In the genomic region with DNA sequence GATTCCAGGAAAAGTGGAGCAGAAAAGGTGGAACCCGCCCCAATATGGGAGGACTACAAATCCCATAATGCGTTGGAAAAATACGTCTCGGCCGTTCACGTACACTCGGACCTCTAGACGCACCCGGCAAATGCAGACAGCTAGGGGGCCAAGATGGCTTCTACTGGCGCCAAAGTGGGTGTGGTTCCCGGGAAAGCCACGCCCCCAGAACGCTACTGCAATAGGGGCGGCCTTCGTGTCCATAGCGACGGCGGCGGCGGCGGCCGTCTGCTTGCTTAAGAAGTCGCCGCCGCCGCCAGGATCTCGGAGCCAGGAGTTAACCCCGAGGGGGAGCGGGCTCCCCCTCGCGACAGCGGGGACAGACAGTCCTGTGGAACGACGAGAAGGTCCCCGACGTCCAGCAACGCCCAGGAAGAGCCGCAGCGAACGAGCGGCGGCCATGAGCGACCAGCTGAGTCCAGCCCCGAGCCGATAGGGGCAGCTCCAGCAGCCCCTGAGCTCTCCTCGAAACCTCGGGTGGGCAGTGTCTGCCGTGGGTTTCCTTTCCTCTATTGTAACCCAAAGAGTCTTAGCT, we compare ENCODE assay signal across 8 mouse cellular contexts. TPM values are rescaled to one million over a fixed set of nuclear protein-coding genes. Genes with fewer than 3 reads are reported as not detected.
A peak's percentile ranks its signal among the peaks of the same experiment; 100 is the strongest.
DNase-seq lines count a peak whose midpoint lies in the region; ATAC-seq lines count a peak whose summit lies in the region.

Gene Ttll13 (plus strand): TSS at position 229 of the 574 bp plus-strand sequence.

- peak within 1 kb of the TSS; percentile 74 for H3K4me2 ChIP-seq in heart, embryonic 13.5 days
- peak within 1 kb of the TSS; percentile 92 for H3K4me2 ChIP-seq in liver, embryonic 12.5 days
- H3K4me2 ChIP-seq in stomach, embryonic 15.5 days: peak within 1 kb of the TSS; percentile 66

- WGBS in heart, embryonic 13.5 days: 0% methylated on average over 48 of the region's 48 CpGs
- WGBS in liver, embryonic 12.5 days (ENCODE audit: insufficient replicate concordance): under 1% methylated on average over 48 of the region's 48 CpGs
- under 1% methylated on average over 48 of the region's 48 CpGs for WGBS in stomach, embryonic 15.5 days

- H3K4me3 ChIP-seq in heart, embryonic 13.5 days: peak within 1 kb of the TSS; percentile 66
- H3K4me3 ChIP-seq in liver, embryonic 12.5 days: peak within 1 kb of the TSS; percentile 77
- peak within 1 kb of the TSS; percentile 56 for H3K4me3 ChIP-seq in stomach, embryonic 15.5 days (replicated peaks)

- H3K4me1 ChIP-seq in heart, embryonic 13.5 days: peaks cover 8% of the 10 kb centered on the region
- H3K4me1 ChIP-seq in liver, embryonic 12.5 days: peaks cover 23% of the 10 kb centered on the region
- no peaks in the 10 kb centered on the region for H3K4me1 ChIP-seq in stomach, embryonic 15.5 days

- no peaks in the 10 kb centered on the region for H3K9me3 ChIP-seq in heart, embryonic 13.5 days
- no peaks in the 10 kb centered on the region for H3K9me3 ChIP-seq in liver, embryonic 12.5 days (replicated peaks)
- no peaks in the 10 kb centered on the region for H3K9me3 ChIP-seq in stomach, embryonic 15.5 days

- H3K9ac ChIP-seq in heart, embryonic 13.5 days: peak within 1 kb of the TSS; percentile 85
- H3K9ac ChIP-seq in liver, embryonic 12.5 days: peak within 1 kb of the TSS; percentile 82
- peak within 1 kb of the TSS; percentile 50 for H3K9ac ChIP-seq in stomach, embryonic 15.5 days

- H3K27me3 ChIP-seq in heart, embryonic 13.5 days (replicated peaks): no peaks in the 10 kb centered on the region
- H3K27me3 ChIP-seq in liver, embryonic 12.5 days (replicated peaks): no peaks in the 10 kb centered on the region; the same call in 1 of the 2 replicates
- no peaks in the 10 kb centered on the region for H3K27me3 ChIP-seq in stomach, embryonic 15.5 days (replicated peaks)

- DNase-seq in CD4-positive helper T cell, adult 2 months (ENCODE audit: low read depth, low spot score): peak; percentile 97
- DNase-seq in brain, embryonic 18.5 days (ENCODE audit: low read depth, low spot score): peak; percentile 95
- DNase-seq in kidney, postnatal 10 days: peak; percentile 99
- peak; percentile 93 to 95 for DNase-seq in natural killer cell, adult 2 months (ENCODE audit: low spot score in 2 of 2)

- ATAC-seq in erythroid progenitor cell, adult 5-6 weeks (replicated peaks; ENCODE audit: low FRiP score, poor library complexity, severe bottlenecking): peak; percentile 96
- ATAC-seq in heart, embryonic 13.5 days (ENCODE audit: extremely low read depth, insufficient number of reproducible peaks, low FRiP score, low TSS enrichment): peak; percentile 98
- ATAC-seq in liver, embryonic 12.5 days: peak; percentile 97
- ATAC-seq in stomach, embryonic 15.5 days (ENCODE audit: insufficient read depth, low FRiP score, low read depth): peak; percentile 97

- peak within 1 kb of the TSS; percentile 82 for H3K27ac ChIP-seq in heart, embryonic 13.5 days (replicated peaks)
- peak within 1 kb of the TSS; percentile 79 for H3K27ac ChIP-seq in liver, embryonic 12.5 days
- H3K27ac ChIP-seq in stomach, embryonic 15.5 days: peak within 1 kb of the TSS; percentile 83

- 0 out of 2 replicates have a peak, but pooled peaks cover 2% of the 10 kb centered on the region for H3K36me3 ChIP-seq in heart, embryonic 13.5 days
- H3K36me3 ChIP-seq in liver, embryonic 12.5 days: no peaks in the 10 kb centered on the region
- H3K36me3 ChIP-seq in stomach, embryonic 15.5 days: no peaks in the 10 kb centered on the region

RNA-seq across cellular contexts. Expression of gene Ttll13, which starts in this region (rescaled TPM):
- total RNA-seq in erythroid progenitor cell, adult 5-6 weeks (2015; ENCODE audit: low replicate concordance): 2.9 TPM in 1 of 2 replicates, not detected in the other
- not detected in 2 replicates for total RNA-seq in erythroid progenitor cell, adult 5-6 weeks (2017; ENCODE audit: low replicate concordance)
- 0.62 and 0.82 TPM in 2 replicates for polyA plus RNA-seq in heart, embryonic 13.5 days (2015; fragmentation: Nextera tagmentation; extraction: Ambion mirVana)
- 0.61 and 1.0 TPM in 2 replicates for polyA plus RNA-seq in liver, embryonic 12.5 days (2016; fragmentation: Nextera tagmentation; extraction: Ambion mirVana)
- polyA plus RNA-seq in stomach, embryonic 15.5 days (2015; fragmentation: Nextera tagmentation; extraction: Ambion mirVana): 1.1 and 1.6 TPM in 2 replicates

Comparison
In these comparisons a context has a peak if more than half of its experiments do, and no peak if none do; other contexts are left out.
1. Peak in every context shown above with its lines: DNase-seq, ATAC-seq, H3K4me3 ChIP-seq and H3K27ac ChIP-seq.
2. Peak in ATAC-seq, H3K4me3 ChIP-seq, H3K27ac ChIP-seq, H3K9ac ChIP-seq and H3K4me2 ChIP-seq in heart, embryonic 13.5 days; RNA of the gene not detected or under 1 TPM.